Mouse (Mus musculus) myocyte (in vitro differentiated cells): ENCODE data around the gene Fbxl5.

Source experiments
- CEBPB ChIP-seq: IDR thresholded peaks from 2 replicates; pipeline ENCODE4 v1.6.1; 2011; ENCODE audit warnings: mild to moderate bottlenecking, moderate library complexity; ENCODE audit not compliant: poor library complexity, insufficient read depth, severe bottlenecking
- E2F4 ChIP-seq: IDR thresholded peaks from one replicate; pipeline ENCODE4 v1.6.1; 2011; ENCODE audit warnings: mild to moderate bottlenecking, control low read depth, moderate library complexity; ENCODE audit not compliant: insufficient read depth
- MAX ChIP-seq: IDR thresholded peaks from one replicate; pipeline ENCODE4 v1.6.1; 2011; ENCODE audit warnings: low read depth, mild to moderate bottlenecking, control low read depth
- MYOD1 ChIP-seq, 3 experiments: IDR thresholded peaks; one replicate each; pipeline ENCODE4 v1.6.1; 2011; ENCODE audit warnings: control low read depth in 2 of 3, low read depth in 2 of 3, mild to moderate bottlenecking in 2 of 3, moderate library complexity in 1 of 3; ENCODE audit not compliant: insufficient read length in 2 of 3, control insufficient read depth in 1 of 3
- MYOG ChIP-seq, 3 experiments: IDR thresholded peaks; one replicate each; pipeline ENCODE4 v1.6.1; 2011; ENCODE audit warnings: control low read depth in 2 of 3, low read depth in 2 of 3, mild to moderate bottlenecking in 2 of 3; ENCODE audit not compliant: insufficient read length in 2 of 3, control insufficient read depth in 1 of 3, insufficient read depth in 1 of 3
- POLR2A ChIP-seq: IDR thresholded peaks from one replicate; pipeline ENCODE4 v1.6.1; 2011; ENCODE audit warnings: low read depth, mild to moderate bottlenecking, control low read depth, moderate library complexity; ENCODE audit not compliant: insufficient read length
- POLR2AphosphoS2 ChIP-seq: IDR thresholded peaks from one replicate; pipeline ENCODE4 v1.6.1; 2011; ENCODE audit warnings: low read depth, control low read depth; ENCODE audit not compliant: insufficient read length
- SRF ChIP-seq: IDR thresholded peaks from one replicate; pipeline ENCODE4 v1.6.1; 2011; ENCODE audit warnings: low read depth; ENCODE audit not compliant: control insufficient read depth, insufficient read length
- TCF12 ChIP-seq: IDR thresholded peaks from one replicate; pipeline ENCODE4 v1.6.1; 2011; ENCODE audit warnings: mild to moderate bottlenecking, control low read depth; ENCODE audit not compliant: poor library complexity, insufficient read depth, severe bottlenecking
- TCF3 ChIP-seq: IDR thresholded peaks from one replicate; pipeline ENCODE4 v1.6.1; 2011; ENCODE audit warnings: low read depth, control low read depth; ENCODE audit not compliant: insufficient read length
- USF1 ChIP-seq: IDR thresholded peaks from one replicate; pipeline ENCODE4 v1.6.1; 2011; ENCODE audit warnings: low read depth, mild to moderate bottlenecking, control low read depth, moderate library complexity

DNA sequence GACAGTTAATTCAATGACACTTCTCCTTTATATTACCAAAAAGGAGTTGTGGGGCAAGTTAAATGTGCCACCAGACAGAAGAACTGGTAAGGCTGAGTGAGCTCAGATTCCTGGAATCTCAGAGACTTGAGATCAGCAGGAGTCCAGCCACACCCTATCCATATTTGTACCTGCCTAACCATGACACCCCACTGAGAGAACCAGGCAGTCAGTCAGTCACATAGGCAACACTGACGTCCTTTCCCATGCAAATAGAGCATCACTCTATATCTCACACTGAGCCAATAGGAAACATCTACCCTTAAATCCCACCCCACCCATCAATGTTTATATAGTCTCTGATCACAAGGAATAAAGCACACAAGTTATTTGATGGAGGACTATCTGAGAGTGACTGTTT is 5.7 kb downstream of the Fbxl5 start:
- TF ChIP-seq TCF12 (no peak), POLR2A (no peak), TCF3 (no peak), POLR2AphosphoS2 (no peak), USF1 (no peak), MAX (no peak), E2F4 (no peak), CEBPB (no peak), MYOD1 (IDR thresholded peaks at IDR 0.05; ENCODE audit: control insufficient read depth in 1 of 3, insufficient read length in 2 of 3, low read depth in 2 of 3) (no peak), MYOG (IDR thresholded peaks at IDR 0.05; ENCODE audit: control insufficient read depth in 1 of 3, insufficient read depth in 1 of 3, insufficient read length in 2 of 3, low read depth in 2 of 3) (no peak), SRF (no peak)
